Mouse (Mus musculus): Measurements from ENCODE around the gene Znrf2.
"Not testable (repeated sequence)": the region's sequence is repeated elsewhere in the genome, so short reads cannot be mapped to it uniquely, and the experiment has no call there.

Gene Znrf2

GRCm38 (mm10) chr6:54849179-54850156 lies 32.8 kb downstream of the Znrf2 start:
- DNase-seq (ENCODE audit: low read depth, low spot score), result no peak

- no peak for DNase-seq (ENCODE audit: low read depth, low spot score)
Observed at GRCm38 (mm10) chr6:54851778-54852177, 35.1 kb downstream of the Znrf2 start.

GRCm38 (mm10) chr6:54852669-54853068 lies 36.0 kb downstream of the Znrf2 start:
- DNase-seq (ENCODE audit: low read depth, low spot score), result no peak

GRCm38 (mm10) chr6:54854859-54855258 lies 38.1 kb downstream of the Znrf2 start:
- no peak for DNase-seq (ENCODE audit: low read depth, low spot score)

GRCm38 (mm10) chr6:54855801-54856583 lies 39.3 kb downstream of the Znrf2 start:
- peak; percentile 13 for DNase-seq (ENCODE audit: low read depth, low spot score)

- not testable (repeated sequence) for DNase-seq (ENCODE audit: low read depth, low spot score)
Observed at GRCm38 (mm10) chr6:54859159-54859558, 42.4 kb downstream of the Znrf2 start.

- DNase-seq (ENCODE audit: low read depth, low spot score), result no peak
Observed at GRCm38 (mm10) chr6:54860180-54860579, 43.5 kb downstream of the Znrf2 start.

- DNase-seq (ENCODE audit: low read depth, low spot score), result peak; percentile 24
Observed at GRCm38 (mm10) chr6:54866731-54867410, 50.2 kb downstream of the Znrf2 start.

GRCm38 (mm10) chr6:54867411-54867745 lies 50.7 kb downstream of the Znrf2 start:
- no peak for DNase-seq (ENCODE audit: low read depth, low spot score)

- no peak for DNase-seq (ENCODE audit: low read depth, low spot score)
Observed at GRCm38 (mm10) chr6:54873029-54873428, 56.3 kb downstream of the Znrf2 start.

- no peak for DNase-seq (ENCODE audit: low read depth, low spot score)
Observed at GRCm38 (mm10) chr6:54876782-54877181, 60.1 kb downstream of the Znrf2 start.

- no peak for DNase-seq (ENCODE audit: low read depth, low spot score)
Observed at GRCm38 (mm10) chr6:54877651-54878050, 60.9 kb downstream of the Znrf2 start.

- DNase-seq (ENCODE audit: low read depth, low spot score), result peak; percentile 29
Observed at GRCm38 (mm10) chr6:54878546-54878945, 61.8 kb downstream of the Znrf2 start.

- no peak for DNase-seq (ENCODE audit: low read depth, low spot score)
Observed at GRCm38 (mm10) chr6:54880086-54880485, 63.4 kb downstream of the Znrf2 start.

GRCm38 (mm10) chr6:54883424-54883823 lies 66.7 kb downstream of the Znrf2 start:
- no peak for DNase-seq (ENCODE audit: low read depth, low spot score)

GRCm38 (mm10) chr6:54886195-54886594 lies 69.5 kb downstream of the Znrf2 start:
- no peak for DNase-seq (ENCODE audit: low read depth, low spot score)

- peak; percentile 17 for DNase-seq (ENCODE audit: low read depth, low spot score)
Observed at GRCm38 (mm10) chr6:54890221-54890620, 73.5 kb downstream of the Znrf2 start.

- no peak for DNase-seq (ENCODE audit: low read depth, low spot score)
Observed at GRCm38 (mm10) chr6:54891384-54891783, 74.7 kb downstream of the Znrf2 start.

GRCm38 (mm10) chr6:54900256-54900655 lies 83.5 kb downstream of the Znrf2 start:
- DNase-seq (ENCODE audit: low read depth, low spot score), result peak; percentile 33

- no peak for DNase-seq (ENCODE audit: low read depth, low spot score)
Observed at GRCm38 (mm10) chr6:54902547-54902946, 85.8 kb downstream of the Znrf2 start.

GRCm38 (mm10) chr6:54906053-54907040 lies 89.6 kb downstream of the Znrf2 start:
- DNase-seq (ENCODE audit: low read depth, low spot score), result peak; percentile 47

Data from brain, adult 2 months (tissue).